Mouse (Mus musculus) frontal cortex, postnatal 14 days (tissue): ENCODE measurements around the gene Dtx3l.

ENCODE experiments used
- DNase-seq, 2 experiments: peaks; one replicate each; pipeline ENCODE4 v3.0.0; 2022; ENCODE audit warnings: low spot score in 2 of 2

The Dtx3l gene

GRCm38 (mm10) chr16:35888174-35888573 is 50.8 kb downstream of the Dtx3l start:
- DNase-seq, result no peak
